Mouse (Mus musculus): ENCODE measurements around the gene Racgap1. TPM values are rescaled to one million over a fixed set of nuclear protein-coding genes. Genes with fewer than 3 reads are reported as not detected.
A peak's percentile ranks its signal among the peaks of the same experiment; 100 is the strongest.

Racgap1 gene
- total and polyA plus RNA-seq, 2 experiments from 2014 or later, result 27.2 to 32.9 TPM

DNA sequence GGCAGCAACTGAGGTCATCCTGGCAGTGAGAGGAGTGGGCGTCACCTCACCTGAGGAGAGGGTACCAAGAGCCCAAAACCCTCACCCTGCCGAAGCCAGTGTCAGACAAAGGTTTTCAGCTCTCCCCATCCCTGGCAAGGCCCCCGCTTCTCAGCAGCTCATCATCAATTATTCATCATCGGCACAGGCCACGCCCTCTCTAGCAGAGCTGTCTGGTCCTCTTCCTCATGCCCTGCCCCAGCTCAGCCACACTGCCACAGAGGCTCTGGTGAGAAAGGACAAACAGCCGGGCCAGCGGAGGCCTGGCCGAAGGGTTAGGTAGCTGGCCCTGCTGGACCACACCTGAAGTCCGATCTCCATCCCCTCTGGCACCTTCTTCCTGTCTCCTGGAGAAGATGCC, 40.5 kb upstream of the Racgap1 start:
- 50% methylated on average over 9 of the region's 9 CpGs for WGBS
- Histone ChIP-seq H3K9ac (replicated peaks; ENCODE audit: low read length, poor library complexity, severe bottlenecking) (no peak overlapping the region), H3K9me3 (ENCODE audit: low read length) (no peaks in the 10 kb centered on the region), H3K27ac (ENCODE audit: low read depth, low read length) (no peak overlapping the region), H3K27me3 (ENCODE audit: insufficient read depth, low read length) (no peaks in the 10 kb centered on the region), H3K4me3 (ENCODE audit: low read depth, low read length) (no peak overlapping the region), H3K4me2 (ENCODE audit: low read depth, low read length, poor library complexity, severe bottlenecking) (no peak overlapping the region), H3K4me1 (ENCODE audit: insufficient read depth, low read length) (no peaks in the 10 kb centered on the region), H3K36me3 (ENCODE audit: insufficient read depth, low read length) (peaks cover 29% of the 10 kb centered on the region)
- ATAC-seq (ENCODE audit: low FRiP score) (no peak), DNase-seq (ENCODE audit: low spot score) (no peak)
- TF ChIP-seq CTCF (IDR thresholded peaks at IDR 0.05), result no peak

DNA sequence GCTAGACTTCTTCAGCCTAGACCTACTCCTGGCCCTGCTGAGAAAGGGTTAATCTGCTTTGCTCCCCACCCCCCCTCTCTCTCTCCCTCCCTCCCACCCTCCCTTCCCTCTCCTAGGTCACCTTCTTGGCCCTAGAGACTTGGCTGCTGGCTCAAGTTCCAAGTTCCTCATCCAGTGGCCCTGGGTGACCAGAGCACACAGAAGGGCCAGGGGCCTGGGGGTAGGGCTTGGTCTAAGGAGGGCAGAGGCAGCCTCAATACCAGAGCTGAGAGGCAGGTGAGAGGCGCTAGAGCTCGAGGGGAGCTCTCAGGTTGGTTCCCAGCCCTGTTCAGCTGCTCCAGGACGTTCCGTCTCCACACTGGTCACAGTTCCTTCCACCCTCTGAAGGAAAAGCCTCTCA, 39.5 kb upstream of the Racgap1 start:
- WGBS, result 35% methylated on average over 4 of the region's 4 CpGs
- H3K4me3 ChIP-seq (ENCODE audit: low read depth, low read length), result no peak overlapping the region
- no peak for DNase-seq (ENCODE audit: low spot score)
- ATAC-seq (ENCODE audit: low FRiP score), result no peak
- H3K4me1 ChIP-seq (ENCODE audit: insufficient read depth, low read length), result no peaks in the 10 kb centered on the region
- no peak overlapping the region for H3K27ac ChIP-seq (ENCODE audit: low read depth, low read length)
- peaks cover 19% of the 10 kb centered on the region for H3K36me3 ChIP-seq (ENCODE audit: insufficient read depth, low read length)
- no peaks in the 10 kb centered on the region for H3K9me3 ChIP-seq (ENCODE audit: low read length)
- no peaks in the 10 kb centered on the region for H3K27me3 ChIP-seq (ENCODE audit: insufficient read depth, low read length)
- no peak for TF ChIP-seq CTCF (IDR thresholded peaks at IDR 0.05)
- H3K4me2 ChIP-seq (ENCODE audit: low read depth, low read length, poor library complexity, severe bottlenecking), result no peak overlapping the region
- H3K9ac ChIP-seq (replicated peaks; ENCODE audit: low read length, poor library complexity, severe bottlenecking), result no peak overlapping the region

DNA sequence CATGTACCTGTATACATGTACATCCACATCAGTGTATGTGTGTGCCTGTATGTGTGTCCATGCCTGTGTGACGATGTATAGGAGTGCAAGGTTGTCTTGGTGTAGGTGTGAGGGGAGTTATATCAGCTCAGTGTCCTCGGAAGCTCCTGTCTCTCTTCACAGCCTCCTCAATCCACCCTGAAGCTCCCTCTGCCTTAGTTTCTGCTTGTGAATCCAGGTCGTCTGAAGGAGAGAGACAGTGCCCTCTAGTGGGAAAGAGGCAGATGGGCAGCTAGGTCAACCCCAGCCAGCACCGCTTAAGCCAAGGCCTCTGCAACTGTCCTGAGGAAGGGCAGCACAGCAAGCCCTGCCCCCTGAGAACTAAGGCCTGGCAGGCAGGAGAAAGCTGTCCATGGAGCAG, 37.3 kb upstream of the Racgap1 start:
- H3K36me3 ChIP-seq (ENCODE audit: insufficient read depth, low read length), result peaks cover 11% of the 10 kb centered on the region; the same call in 1 of the 2 replicates
- H3K9ac ChIP-seq (replicated peaks; ENCODE audit: low read length, poor library complexity, severe bottlenecking), result no peak overlapping the region
- 7% methylated on average over 4 of the region's 4 CpGs for WGBS
- no peaks in the 10 kb centered on the region for H3K27me3 ChIP-seq (ENCODE audit: insufficient read depth, low read length)
- DNase-seq (ENCODE audit: low spot score), result peak; percentile 83
- H3K4me3 ChIP-seq (ENCODE audit: low read depth, low read length), result no peak overlapping the region
- no peaks in the 10 kb centered on the region for H3K9me3 ChIP-seq (ENCODE audit: low read length)
- H3K4me1 ChIP-seq (ENCODE audit: insufficient read depth, low read length), result no peaks in the 10 kb centered on the region
- TF ChIP-seq CTCF (IDR thresholded peaks at IDR 0.05), result peak; percentile 93
- no peak overlapping the region for H3K4me2 ChIP-seq (ENCODE audit: low read depth, low read length, poor library complexity, severe bottlenecking)
- no peak for ATAC-seq (ENCODE audit: low FRiP score)
- no peak overlapping the region for H3K27ac ChIP-seq (ENCODE audit: low read depth, low read length)

DNA sequence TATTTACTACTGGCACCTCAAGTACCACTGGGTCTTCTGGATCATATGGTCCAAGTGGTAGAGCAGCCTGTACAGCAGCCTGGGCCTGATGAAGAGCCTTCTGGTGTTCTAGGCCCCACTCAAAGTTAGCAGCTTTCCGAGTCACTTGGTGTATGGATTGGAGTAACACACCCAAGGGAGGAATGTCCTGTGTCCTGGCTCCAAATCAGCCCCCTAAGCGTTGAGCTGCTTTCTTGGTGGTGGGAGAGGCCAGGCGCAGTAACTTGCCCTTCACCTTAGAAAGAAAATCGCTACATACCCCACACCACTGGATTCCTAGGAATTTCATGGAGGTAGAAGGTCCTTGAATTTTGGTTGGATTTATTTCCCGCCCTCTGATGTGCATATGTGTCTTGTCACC, 32.7 kb upstream of the Racgap1 start:
- DNase-seq (ENCODE audit: low spot score), result no peak
- no peak for ATAC-seq (ENCODE audit: low FRiP score)

DNA sequence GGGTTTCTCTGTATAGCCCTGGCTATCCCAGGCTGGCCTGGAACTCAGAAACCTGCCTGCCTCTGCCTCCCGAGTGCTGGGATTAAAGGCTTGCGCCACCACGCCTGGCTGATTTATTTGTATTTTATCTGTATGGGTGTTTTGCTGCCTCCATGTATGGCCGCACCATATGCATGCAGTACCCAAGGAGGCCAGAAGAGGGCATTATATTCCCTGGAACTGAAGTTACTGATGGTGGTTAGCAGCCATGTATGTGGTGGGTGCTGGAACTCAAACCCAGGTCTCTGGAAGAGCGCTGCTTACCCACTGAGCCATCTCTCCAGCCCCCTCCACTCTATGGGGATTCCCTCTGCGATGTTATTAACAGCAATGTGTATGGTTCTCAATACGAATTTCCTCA, 31.4 kb upstream of the Racgap1 start:
- Histone ChIP-seq H3K27me3 (ENCODE audit: insufficient read depth, low read length) (no peaks in the 10 kb centered on the region), H3K9me3 (ENCODE audit: low read length) (no peaks in the 10 kb centered on the region), H3K4me2 (ENCODE audit: low read depth, low read length, poor library complexity, severe bottlenecking) (no peak overlapping the region), H3K27ac (ENCODE audit: low read depth, low read length) (no peak overlapping the region), H3K4me1 (ENCODE audit: insufficient read depth, low read length) (no peaks in the 10 kb centered on the region), H3K36me3 (ENCODE audit: insufficient read depth, low read length) (no peaks in the 10 kb centered on the region), H3K4me3 (ENCODE audit: low read depth, low read length) (no peak overlapping the region), H3K9ac (replicated peaks; ENCODE audit: low read length, poor library complexity, severe bottlenecking) (no peak overlapping the region)
- ATAC-seq (ENCODE audit: low FRiP score), result no peak
- WGBS, result 91% methylated on average over 7 of the region's 7 CpGs
- no peak for DNase-seq (ENCODE audit: low spot score)
- peak; percentile 65 for TF ChIP-seq CTCF (IDR thresholded peaks at IDR 0.05)

More for the DNA sequence above, 32.7 kb upstream of the Racgap1 start:
- no peak for TF ChIP-seq CTCF (IDR thresholded peaks at IDR 0.05)
- Histone ChIP-seq H3K4me3 (ENCODE audit: low read depth, low read length) (no peak overlapping the region), H3K27ac (ENCODE audit: low read depth, low read length) (no peak overlapping the region), H3K27me3 (ENCODE audit: insufficient read depth, low read length) (no peaks in the 10 kb centered on the region), H3K9me3 (ENCODE audit: low read length) (no peaks in the 10 kb centered on the region), H3K4me2 (ENCODE audit: low read depth, low read length, poor library complexity, severe bottlenecking) (no peak overlapping the region), H3K9ac (replicated peaks; ENCODE audit: low read length, poor library complexity, severe bottlenecking) (no peak overlapping the region), H3K4me1 (ENCODE audit: insufficient read depth, low read length) (no peaks in the 10 kb centered on the region), H3K36me3 (ENCODE audit: insufficient read depth, low read length) (no peaks in the 10 kb centered on the region)
- 95% methylated on average over 5 of the region's 5 CpGs for WGBS

DNA sequence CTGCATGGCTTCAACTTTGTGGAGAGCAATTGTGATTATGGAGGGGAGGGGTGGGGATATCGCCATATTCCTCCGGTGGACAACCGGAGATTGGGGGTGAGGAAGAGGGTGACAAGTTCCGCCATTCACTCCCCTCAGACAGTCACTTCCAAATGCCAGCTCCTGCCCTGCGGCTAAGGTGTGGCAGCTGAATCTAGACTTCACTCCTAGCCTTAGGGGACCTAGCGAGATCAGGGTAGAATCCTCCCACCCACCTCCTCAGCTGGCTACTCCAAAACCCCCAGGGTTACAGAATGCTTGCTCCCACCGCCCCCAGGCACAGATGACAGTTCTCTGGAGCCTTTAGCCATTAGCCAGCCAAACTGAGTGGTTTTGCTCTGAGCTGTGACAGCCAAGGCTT, 27.6 kb upstream of the Racgap1 start:
- TF ChIP-seq CTCF (IDR thresholded peaks at IDR 0.05), result no peak
- H3K4me1 ChIP-seq (ENCODE audit: insufficient read depth, low read length), result peaks cover 18% of the 10 kb centered on the region
- no peaks in the 10 kb centered on the region for H3K27me3 ChIP-seq (ENCODE audit: insufficient read depth, low read length)
- H3K4me2 ChIP-seq (ENCODE audit: low read depth, low read length, poor library complexity, severe bottlenecking), result no peak overlapping the region
- peaks cover 1% of the 10 kb centered on the region; the same call in 1 of the 2 replicates for H3K36me3 ChIP-seq (ENCODE audit: insufficient read depth, low read length)
- DNase-seq (ENCODE audit: low spot score) (no peak), ATAC-seq (ENCODE audit: low FRiP score) (no peak)
- WGBS, result 72% methylated on average over 7 of the region's 7 CpGs
- no peak overlapping the region for H3K9ac ChIP-seq (replicated peaks; ENCODE audit: low read length, poor library complexity, severe bottlenecking)
- H3K27ac ChIP-seq (ENCODE audit: low read depth, low read length), result no peak overlapping the region
- no peaks in the 10 kb centered on the region for H3K9me3 ChIP-seq (ENCODE audit: low read length)
- H3K4me3 ChIP-seq (ENCODE audit: low read depth, low read length), result no peak overlapping the region
